Comparison of ENCODE assay signal across 10 mouse cellular contexts in the genomic region with DNA sequence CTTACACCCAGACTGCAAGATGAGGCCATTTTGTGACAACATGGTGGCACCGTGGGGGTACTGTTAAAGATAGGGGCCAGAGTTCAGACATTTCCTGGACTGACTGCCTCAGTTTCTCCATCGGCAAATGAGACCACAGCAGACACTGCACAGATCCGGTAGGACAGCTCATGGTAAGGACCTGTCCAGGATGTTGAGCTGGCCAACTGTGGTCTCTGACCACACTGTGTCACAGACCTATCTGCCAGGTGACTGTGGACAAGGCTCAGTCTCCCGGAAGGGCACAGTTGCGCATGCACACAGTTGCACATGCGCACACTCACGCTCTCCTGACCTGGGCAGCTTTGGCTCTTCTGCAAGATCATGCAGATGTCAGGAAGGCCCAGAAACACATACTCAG.
DNase-seq lines count a peak whose midpoint lies in the region; ATAC-seq lines count a peak whose summit lies in the region.
"Had no signal": no experiment of that assay in that cellular context is flagged by ENCODE, and none has a peak within 500 bp of the region (broad histone marks: within the 10 kb centered on the region; RNA-seq: fewer than 3 reads in every experiment).

No protein-coding gene starts in this region.

- H3K27me3 ChIP-seq in kidney, embryonic 15.5 days = no peaks in the 10 kb centered on the region
- no peaks in the 10 kb centered on the region for H3K27me3 ChIP-seq in embryonic facial prominence, embryonic 12.5 days
- no peaks in the 10 kb centered on the region for H3K27me3 ChIP-seq in heart, embryonic 14.5 days (ENCODE audit: control insufficient read depth, insufficient read depth, low read length)
- no peaks in the 10 kb centered on the region for H3K27me3 ChIP-seq in midbrain, embryonic 15.5 days (replicated peaks)
- H3K27me3 ChIP-seq: Patski had no signal

- no peak for ATAC-seq in kidney, embryonic 15.5 days (replicated peaks; ENCODE audit: low FRiP score)
- ATAC-seq in embryonic facial prominence, embryonic 12.5 days (ENCODE audit: insufficient number of reproducible peaks, insufficient read depth, low FRiP score, low TSS enrichment) = no peak
- ATAC-seq in heart, embryonic 14.5 days (ENCODE audit: insufficient number of reproducible peaks, insufficient read depth, low FRiP score, low read depth) = no peak
- ATAC-seq in midbrain, embryonic 15.5 days (replicated peaks) = no peak

- H3K36me3 ChIP-seq in kidney, embryonic 15.5 days = no peaks in the 10 kb centered on the region
- no peaks in the 10 kb centered on the region for H3K36me3 ChIP-seq in embryonic facial prominence, embryonic 12.5 days
- no peaks in the 10 kb centered on the region for H3K36me3 ChIP-seq in heart, embryonic 14.5 days (ENCODE audit: control insufficient read depth, insufficient read depth, low read length)
- H3K36me3 ChIP-seq in midbrain, embryonic 15.5 days (replicated peaks) = no peaks in the 10 kb centered on the region

- peak overlapping the region; percentile 97 for H3K27ac ChIP-seq in kidney, embryonic 15.5 days
- H3K27ac ChIP-seq in embryonic facial prominence, embryonic 12.5 days = peak overlapping the region; percentile 93
- H3K27ac ChIP-seq in heart, embryonic 14.5 days (replicated peaks in 1 of 2; ENCODE audit: control insufficient read depth in 1 of 2, insufficient read depth in 1 of 2, low read depth in 2 of 2, low read length in 2 of 2) = peak overlapping the region; percentile 72 to 93; a peak in 1 of 4 replicates
- H3K27ac ChIP-seq in midbrain, embryonic 15.5 days = peak overlapping the region; percentile 94

- H3K9ac ChIP-seq in kidney, embryonic 15.5 days = no peak overlapping the region; the same call in 1 of the 2 replicates
- H3K9ac ChIP-seq in embryonic facial prominence, embryonic 12.5 days = no peak overlapping the region
- no peak overlapping the region for H3K9ac ChIP-seq in heart, embryonic 14.5 days (ENCODE audit: low read length)
- no peak overlapping the region for H3K9ac ChIP-seq in midbrain, embryonic 15.5 days

- no peak for DNase-seq in kidney, postnatal 36 days
- no peak for DNase-seq in spleen, postnatal 14 days (ENCODE audit: low spot score in 2 of 2)
- DNase-seq in embryo, embryonic 9.5 days (ENCODE audit: extremely low spot score) = no peak
- DNase-seq: kidney, postnatal 10 days; lung, postnatal 36 days had no signal

- H3K4me3 ChIP-seq in kidney, embryonic 15.5 days (replicated peaks) = 0 out of 2 replicates have a peak overlapping the region, but pooled peaks have one; percentile 51
- no peak overlapping the region for H3K4me3 ChIP-seq in embryonic facial prominence, embryonic 12.5 days
- no peak overlapping the region for H3K4me3 ChIP-seq in heart, embryonic 14.5 days (ENCODE audit: control insufficient read depth in 1 of 2, insufficient read depth in 1 of 2, low read depth in 1 of 2, low read length in 2 of 2)
- no peak overlapping the region for H3K4me3 ChIP-seq in midbrain, embryonic 15.5 days

- H3K9me3 ChIP-seq in kidney, embryonic 15.5 days (replicated peaks) = no peaks in the 10 kb centered on the region
- no peaks in the 10 kb centered on the region for H3K9me3 ChIP-seq in embryonic facial prominence, embryonic 12.5 days
- H3K9me3 ChIP-seq in heart, embryonic 14.5 days (ENCODE audit: control insufficient read depth, low read length) = no peaks in the 10 kb centered on the region
- no peaks in the 10 kb centered on the region for H3K9me3 ChIP-seq in midbrain, embryonic 15.5 days

- WGBS in kidney, embryonic 15.5 days = 93% methylated on average over 7 of the region's 7 CpGs
- 95% methylated on average over 7 of the region's 7 CpGs for WGBS in embryonic facial prominence, embryonic 12.5 days
- WGBS in heart, embryonic 14.5 days = 92% methylated on average over 7 of the region's 7 CpGs
- 97% methylated on average over 7 of the region's 7 CpGs for WGBS in midbrain, embryonic 15.5 days

- peaks cover 85% of the 10 kb centered on the region for H3K4me1 ChIP-seq in kidney, embryonic 15.5 days
- peaks cover 62% of the 10 kb centered on the region for H3K4me1 ChIP-seq in embryonic facial prominence, embryonic 12.5 days
- peaks cover 36 to 57% of the 10 kb centered on the region in 2 experiments for H3K4me1 ChIP-seq in heart, embryonic 14.5 days (ENCODE audit: control insufficient read depth in 2 of 2, insufficient read depth in 2 of 2, low read length in 2 of 2)
- H3K4me1 ChIP-seq in midbrain, embryonic 15.5 days = peaks cover 59% of the 10 kb centered on the region

- H3K4me2 ChIP-seq in kidney, embryonic 15.5 days = peak overlapping the region; percentile 83; the same call in 1 of the 2 replicates
- no peak overlapping the region for H3K4me2 ChIP-seq in embryonic facial prominence, embryonic 12.5 days (replicated peaks)
- no peak overlapping the region; the same call in 1 of the 2 replicates for H3K4me2 ChIP-seq in heart, embryonic 14.5 days (ENCODE audit: low read length)
- H3K4me2 ChIP-seq in midbrain, embryonic 15.5 days = no peak overlapping the region
